Mouse (Mus musculus) spleen, adult 10 weeks (tissue): ENCODE results near the gene Olfr826. TPM values are rescaled to one million over a fixed set of nuclear protein-coding genes. Genes with fewer than 3 reads are reported as not detected.

Experiments used
- polyA plus RNA-seq: library from polyadenylated mRNA; stranded (reverse); fragments of 350-450 nt; fragmentation: Illumina TruSeq; extraction: RNeasy Lipid Tissue Mini Kit (QIAGEN cat#74804); gene quantifications from one replicate; pipeline ENCODE4 v1.2.3, GENCODE M21; 2015; ENCODE audit warnings: low replicate concordance; ENCODE audit not compliant: insufficient read depth

Olfr826 gene
- not detected for polyA plus RNA-seq

DNA sequence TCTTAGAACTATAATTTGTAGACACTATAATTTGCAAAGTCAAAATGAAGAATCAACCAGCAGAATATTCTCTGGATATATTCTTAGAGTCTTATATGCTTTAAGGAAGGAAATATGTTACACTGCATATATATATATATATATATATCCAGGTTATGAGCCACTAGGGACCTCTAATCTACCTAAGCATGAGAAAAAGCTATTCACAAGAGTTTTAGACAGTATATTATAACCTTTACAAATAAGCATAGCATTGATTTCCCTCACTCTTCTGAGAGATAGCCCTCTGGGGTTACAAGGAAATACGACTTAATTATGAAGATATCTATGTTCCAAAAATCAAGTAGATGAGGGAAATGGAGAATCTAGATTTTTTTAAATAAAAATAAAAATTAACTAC lies at the start of gene Olfr826:
Gene Olfr826 (minus strand): TSS at position 101 of the 400 bp plus-strand sequence.

DNA sequence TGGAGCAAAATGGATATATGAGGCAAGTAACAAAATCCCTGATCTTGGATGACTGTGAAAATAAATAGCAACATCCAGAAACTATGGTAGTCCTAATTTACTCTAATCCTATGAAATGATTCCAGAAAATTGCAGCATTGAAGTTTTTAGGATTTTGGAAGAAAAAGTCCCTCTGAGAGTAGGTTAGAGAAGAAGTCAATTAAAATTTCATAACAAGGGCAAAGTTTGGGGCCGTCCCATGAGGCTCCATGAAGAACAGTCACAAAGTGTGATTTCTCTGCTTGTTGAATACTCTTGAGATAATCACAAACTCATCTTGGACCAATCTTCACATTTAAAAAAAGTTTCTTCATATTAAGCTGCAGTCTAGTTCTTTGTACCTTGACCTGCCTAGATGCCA lies 30.3 kb upstream of the Olfr826 start, which contains the start of gene Olfr827:
Gene Olfr827 (minus strand): TSS at position 101 of the 400 bp plus-strand sequence.

DNA sequence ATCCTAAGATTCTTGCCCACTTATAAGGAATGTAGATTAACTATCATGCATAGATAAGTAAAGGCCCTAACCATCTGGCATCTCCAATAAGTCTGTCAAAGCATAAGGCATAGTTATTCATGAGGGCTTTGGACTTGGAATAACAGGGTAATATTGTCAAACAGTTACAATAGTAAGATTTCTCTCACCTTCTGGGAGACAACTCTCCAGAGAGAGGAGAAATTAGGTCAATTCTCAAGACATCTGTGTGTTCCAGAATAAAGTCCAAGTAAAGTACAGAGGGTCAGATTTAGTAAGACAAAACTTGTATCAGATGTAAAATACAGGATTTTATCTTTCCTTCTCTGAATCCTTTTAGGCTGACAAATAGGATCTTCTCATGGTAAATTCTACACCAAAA lies 17.3 kb downstream of the Olfr826 start, which contains the start of gene Olfr825:
Gene Olfr825 (minus strand): TSS at position 101 of the 400 bp plus-strand sequence.

DNA sequence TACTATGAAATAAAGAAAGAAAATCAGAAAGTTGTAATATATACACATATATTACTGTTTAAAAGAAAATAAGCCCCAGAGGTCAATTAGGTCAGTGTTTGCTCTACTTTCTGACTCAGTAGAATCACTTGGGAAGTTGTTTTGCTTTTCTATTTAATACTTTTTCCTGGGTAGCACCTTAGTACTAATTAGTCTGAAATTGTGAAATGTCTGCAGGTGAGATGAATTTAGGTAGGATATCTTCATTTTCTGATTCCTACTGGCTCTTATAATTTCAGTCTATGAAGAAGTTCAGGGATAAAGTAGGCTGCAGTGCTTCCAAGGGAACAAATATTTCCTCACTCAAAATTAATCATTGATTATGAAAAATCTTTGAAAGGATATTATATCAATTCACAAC lies 54.1 kb downstream of the Olfr826 start, which contains the start of gene Olfr824:
Gene Olfr824 (minus strand): TSS at position 101 of the 400 bp plus-strand sequence.

Other genes starting within 250 kb of the Olfr826 start
- not detected for gene Olfr818, start 235.1 kb downstream of the Olfr826 start, polyA plus RNA-seq
- not detected for gene Olfr819, start 216.9 kb downstream of the Olfr826 start, polyA plus RNA-seq
- gene Olfr247, start 208.0 kb downstream of the Olfr826 start, polyA plus RNA-seq, result not detected
- gene Gm10310, start 199.1 kb downstream of the Olfr826 start, polyA plus RNA-seq, result not detected
- gene Olfr820, start 171.6 kb downstream of the Olfr826 start, polyA plus RNA-seq, result not detected
- not detected for gene Olfr821, start 153.8 kb downstream of the Olfr826 start, polyA plus RNA-seq
- not detected for gene Olfr822, start 113.0 kb downstream of the Olfr826 start, polyA plus RNA-seq
- gene Olfr823, start 68.8 kb downstream of the Olfr826 start, polyA plus RNA-seq, result not detected
- gene Olfr824, start 54.2 kb downstream of the Olfr826 start, polyA plus RNA-seq, result not detected
- gene Olfr825, start 17.4 kb downstream of the Olfr826 start, polyA plus RNA-seq, result not detected
- not detected for gene Olfr827, start 30.2 kb upstream of the Olfr826 start, polyA plus RNA-seq
- 1.4 TPM for gene Neurod4, start 96.1 kb upstream of the Olfr826 start, polyA plus RNA-seq
- 108 TPM for gene Tespa1, start 138.7 kb upstream of the Olfr826 start, polyA plus RNA-seq
- not detected for gene Vmn2r84, start 210.1 kb upstream of the Olfr826 start, polyA plus RNA-seq
- gene Vmn2r85, start 245.5 kb upstream of the Olfr826 start, polyA plus RNA-seq, result not detected